Mouse (Mus musculus) common myeloid progenitor, adult 5-6 weeks (primary cell): ENCODE measurements at regions not wholly inside any gene's neighbourhood (a gene's known extent, or its start where the extent isn't known, plus 50 kb on each side); places are given as distances from the start of the nearest gene placed in this dataset.

Experiments used
- ATAC-seq: replicated peaks from 2 replicates; pipeline ENCODE4 v1.8.0; 2016; ENCODE audit warnings: low read depth, mild to moderate bottlenecking, moderate TSS enrichment, inconsistent platforms; ENCODE audit not compliant: poor library complexity, severe bottlenecking

DNA sequence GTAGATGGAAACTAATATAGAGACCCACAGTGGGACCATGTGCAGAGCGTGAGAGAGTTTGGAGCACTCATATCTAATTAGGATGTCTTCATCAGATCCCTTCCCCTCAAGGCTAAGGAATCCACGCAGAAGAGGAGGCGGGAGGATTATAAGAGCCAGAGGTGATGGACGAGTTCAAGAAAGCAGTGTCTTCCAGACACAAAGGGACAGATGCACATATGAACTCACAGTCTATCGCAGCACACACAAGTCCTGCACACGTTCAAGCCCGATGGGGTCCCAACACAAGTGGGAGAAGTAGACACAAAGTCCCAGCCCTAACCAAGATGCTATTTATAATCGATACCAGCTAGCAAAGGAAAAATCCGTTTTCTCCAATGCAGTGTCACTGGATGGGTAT lies 114.6 kb downstream of the Erv3 start:
- ATAC-seq = no peak

DNA sequence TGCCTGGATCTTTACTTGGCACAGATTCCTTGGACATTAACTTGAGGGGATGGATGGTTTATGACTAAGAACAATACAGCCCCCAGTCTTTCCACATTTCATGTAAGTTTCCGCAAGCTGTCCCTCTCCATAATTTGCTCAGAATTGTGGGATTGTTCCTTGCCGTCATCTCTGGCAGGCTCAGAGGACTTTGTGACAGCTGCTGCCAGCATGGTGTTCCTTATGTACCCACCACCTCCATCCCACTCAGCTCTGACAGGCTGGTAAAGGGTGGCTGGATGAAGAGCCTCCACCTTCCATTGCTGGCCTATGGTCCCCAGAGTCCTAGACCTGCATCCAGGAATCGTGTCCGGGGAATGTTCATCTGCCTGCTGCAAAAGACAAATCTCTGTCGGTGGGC lies 119.1 kb downstream of the Erv3 start:
- no peak for ATAC-seq

DNA sequence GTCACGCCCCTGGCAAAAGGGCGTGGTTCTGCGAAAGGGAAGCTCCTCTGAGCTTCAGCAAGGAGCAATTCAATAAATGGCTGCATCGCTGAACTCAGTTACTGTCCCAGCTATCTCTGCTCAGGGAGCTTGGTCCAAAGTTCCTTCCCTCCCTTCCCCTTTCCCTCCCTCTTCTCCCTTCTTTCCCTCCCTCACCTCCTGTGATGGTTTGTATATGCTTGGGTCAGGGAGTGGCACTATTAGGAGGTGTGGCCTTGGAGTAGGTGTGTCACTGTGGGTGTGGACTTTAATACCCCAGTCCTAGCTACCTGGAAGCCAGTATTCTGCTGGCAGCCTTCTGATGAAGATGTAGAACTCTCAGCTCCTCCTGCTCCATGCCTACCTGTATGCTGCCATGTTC lies 120.5 kb downstream of the Erv3 start:
- no peak for ATAC-seq

DNA sequence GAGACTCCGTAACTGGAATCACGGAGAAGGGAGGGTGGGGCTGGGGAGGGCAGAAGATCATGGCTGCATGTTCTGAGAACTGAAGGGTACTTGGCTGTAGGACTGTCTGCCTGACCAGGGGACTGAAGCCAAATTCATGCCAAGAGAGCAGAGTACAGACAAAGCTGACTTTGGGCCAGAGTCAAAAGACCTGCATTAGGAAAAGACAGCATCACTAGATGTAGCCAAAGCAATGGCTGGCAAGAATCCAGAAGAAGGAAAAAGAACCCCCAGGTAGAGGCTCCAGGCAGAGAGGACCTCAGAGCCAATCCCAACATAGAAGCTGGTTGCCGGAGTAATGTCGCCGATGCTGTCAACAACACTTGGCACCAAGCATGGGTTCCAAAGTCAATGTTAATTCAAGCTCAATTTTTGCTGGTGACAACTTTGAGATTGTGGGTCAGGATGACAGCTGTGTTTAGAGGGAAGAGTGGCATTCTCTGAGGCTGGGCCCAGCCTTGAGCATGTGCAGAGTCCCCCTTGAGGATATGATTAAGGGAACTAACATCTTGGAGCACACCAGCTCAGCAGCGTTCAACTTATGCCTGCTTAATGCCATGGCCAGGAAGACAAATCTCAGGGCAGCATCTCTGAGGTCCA lies 124.7 kb downstream of the Erv3 start:
- ATAC-seq = no peak

DNA sequence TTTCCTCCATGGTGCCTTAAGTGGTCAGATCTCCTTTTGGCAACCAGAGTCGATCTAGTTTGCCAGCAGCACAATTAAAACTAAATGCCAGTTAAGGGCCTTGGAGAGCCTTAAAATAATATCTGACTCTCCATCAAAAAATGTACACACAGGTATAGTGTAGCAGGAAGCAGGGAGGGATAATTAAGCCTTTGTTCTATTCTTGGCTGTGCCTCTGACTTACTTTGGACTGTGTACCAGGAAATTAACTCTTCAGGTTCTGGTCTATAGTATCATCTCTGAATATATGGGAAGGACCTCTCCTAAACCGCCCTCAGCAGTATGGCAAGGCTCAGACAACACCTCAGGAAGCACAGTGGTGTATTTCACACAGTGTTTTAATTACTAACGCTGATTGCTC lies 133.0 kb downstream of the Erv3 start:
- ATAC-seq = no peak

DNA sequence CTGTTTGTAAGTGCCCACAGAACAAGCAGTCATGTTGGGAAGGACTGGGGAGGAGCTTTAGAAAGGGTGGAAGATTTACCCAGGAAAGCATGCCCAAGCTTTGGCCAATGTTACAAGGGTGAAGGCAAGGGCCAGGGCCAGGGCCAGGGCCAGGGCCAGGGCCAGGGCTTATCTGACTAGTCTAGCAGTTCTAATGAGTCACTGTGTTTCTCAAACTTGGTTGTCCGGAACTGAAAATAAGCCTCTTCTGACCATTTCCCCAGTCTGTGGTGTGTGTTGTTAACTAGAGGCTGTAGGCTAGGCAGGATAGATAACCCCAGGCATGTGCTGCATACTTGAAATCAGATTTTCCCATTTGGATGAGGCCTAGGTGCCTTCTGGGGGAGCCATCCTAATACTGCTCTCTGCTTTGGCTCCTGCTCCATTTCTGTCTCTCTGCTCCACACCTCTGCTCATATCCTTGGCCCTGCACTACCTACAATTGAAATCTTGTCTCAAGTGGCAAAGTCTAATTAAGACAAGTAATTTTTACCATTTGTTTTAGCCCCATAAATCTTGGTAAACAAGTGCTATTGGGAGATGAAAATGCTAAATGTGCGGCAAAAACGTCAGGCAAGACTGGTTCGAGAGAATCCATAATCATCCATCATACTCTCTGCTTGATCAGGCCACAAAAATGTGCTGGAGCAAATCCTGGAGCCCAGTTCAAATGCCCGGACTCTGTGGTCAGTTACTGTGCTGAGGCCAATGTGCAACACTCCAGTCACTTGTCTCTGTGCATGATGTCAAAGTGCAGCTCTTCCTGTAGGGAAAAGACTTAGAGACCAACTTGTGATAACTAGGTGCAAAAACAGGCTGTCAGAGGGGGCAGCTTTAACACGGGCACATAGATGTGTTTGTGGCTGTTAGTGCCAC lies 137.7 kb downstream of the Erv3 start:
- no peak for ATAC-seq

DNA sequence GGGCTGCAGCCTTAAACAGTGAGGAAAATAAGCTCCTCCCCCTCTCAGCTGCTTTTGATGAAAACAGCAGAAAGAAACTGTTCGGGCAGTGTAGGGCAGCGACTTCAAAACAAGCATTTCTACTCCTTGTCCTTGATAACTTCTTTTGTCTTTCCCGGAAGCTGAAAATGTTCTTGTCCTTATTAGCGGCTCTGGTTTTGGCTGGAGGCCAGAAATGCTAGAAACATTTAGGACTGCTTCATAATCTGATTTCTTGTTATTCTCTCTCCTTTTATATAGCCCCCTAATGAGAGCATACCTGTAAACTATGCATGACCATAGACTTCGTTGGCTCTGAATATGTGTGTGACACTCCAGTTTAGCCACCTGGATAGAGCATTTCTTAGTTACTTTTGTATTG lies 142.0 kb downstream of the Erv3 start:
- ATAC-seq = no peak

DNA sequence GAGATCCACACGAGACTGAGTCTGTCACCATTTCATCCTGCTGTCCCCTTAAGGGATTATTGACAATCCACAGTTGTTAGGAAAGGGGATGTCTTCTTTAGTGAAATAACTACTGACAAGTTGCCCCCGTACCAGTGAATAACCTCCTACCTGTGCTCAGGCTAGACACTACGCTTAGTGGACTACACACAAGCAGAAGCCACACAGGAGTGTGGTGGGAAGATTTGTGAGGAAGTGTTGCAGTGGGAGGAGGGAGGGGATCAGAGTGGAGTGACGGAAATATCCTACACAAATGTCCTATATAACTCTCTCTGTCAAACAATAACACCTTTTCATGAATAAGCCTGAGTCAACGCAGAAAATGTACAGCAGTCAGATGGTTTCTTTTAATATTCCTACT lies 142.7 kb downstream of the Erv3 start:
- no peak for ATAC-seq

DNA sequence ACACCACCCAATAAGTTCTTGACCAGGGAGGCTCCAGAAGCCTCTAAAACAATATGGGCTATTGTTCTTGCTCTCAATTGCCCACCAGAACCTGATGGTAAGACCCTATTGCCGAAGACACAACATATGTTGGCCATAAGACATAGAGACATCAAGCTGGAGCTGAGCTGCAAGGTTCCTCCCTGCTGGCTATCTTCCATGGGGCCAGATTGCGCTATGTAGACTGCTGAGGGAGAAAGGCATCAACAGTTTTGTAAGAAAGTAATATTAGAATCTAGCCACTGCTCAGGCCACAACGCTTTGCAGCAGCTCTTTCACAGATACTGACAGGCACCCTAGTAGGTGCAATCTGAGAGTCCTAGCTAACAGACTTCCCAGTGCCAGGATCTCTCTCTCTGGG lies 144.2 kb downstream of the Erv3 start:
- ATAC-seq = no peak

DNA sequence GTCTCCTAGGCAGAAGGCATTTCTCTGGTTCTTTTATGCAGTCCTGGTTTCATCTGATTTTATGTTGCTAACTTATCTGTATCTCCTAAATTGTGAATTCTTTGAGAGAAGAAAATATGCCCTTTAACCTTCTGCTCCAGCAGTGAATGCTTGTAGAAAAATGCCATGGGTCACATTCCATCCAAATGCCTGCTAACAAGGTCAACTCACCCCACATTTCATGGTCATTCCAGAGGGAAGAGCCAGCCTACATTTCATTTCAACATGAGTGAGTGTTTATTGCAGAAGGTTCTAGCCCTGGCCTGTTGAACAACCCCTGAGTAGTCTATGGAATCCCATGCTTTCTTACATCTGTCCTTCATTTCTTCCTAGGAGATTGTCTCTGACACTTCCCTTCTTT lies 147.7 kb downstream of the Erv3 start:
- no peak for ATAC-seq

DNA sequence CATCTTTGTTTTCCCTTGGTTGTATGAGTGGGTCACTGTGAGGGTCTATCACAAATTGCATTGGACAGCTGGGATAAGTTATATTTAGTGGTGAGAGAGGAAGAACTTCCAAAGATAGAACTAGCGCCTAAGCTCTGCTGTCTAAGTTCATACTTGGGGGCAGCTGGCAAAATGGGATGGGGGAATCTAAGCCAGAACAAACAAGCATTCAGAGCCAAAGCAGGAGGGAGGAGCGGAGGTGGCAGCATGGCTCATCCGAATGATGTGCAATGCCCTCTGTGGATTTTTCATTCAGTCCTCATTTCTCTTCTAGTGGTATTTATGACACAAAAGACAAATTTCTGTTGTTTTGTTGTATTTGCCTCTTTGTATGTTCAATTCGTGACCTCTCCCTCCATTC lies 144.5 kb upstream of the Adra1d start:
- ATAC-seq = no peak

DNA sequence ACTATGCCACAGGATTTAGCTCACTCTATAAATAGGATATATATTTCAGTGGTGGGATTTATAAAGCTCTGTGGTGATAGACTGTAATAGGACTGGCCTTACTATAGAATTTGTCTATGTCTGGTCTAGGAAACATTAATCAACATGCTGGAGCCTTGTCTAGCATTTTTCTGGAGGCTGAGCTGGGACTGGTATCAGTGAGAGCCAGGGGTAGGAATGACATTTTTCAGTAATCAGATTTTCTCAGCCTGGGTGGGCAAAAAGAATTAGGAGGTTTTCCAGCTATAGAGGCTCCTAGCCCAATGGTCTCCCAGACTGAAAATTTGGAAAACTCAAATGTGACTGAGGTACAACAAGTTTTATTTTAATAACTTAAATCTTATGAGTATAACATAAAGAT lies 142.3 kb upstream of the Adra1d start:
- ATAC-seq = no peak

DNA sequence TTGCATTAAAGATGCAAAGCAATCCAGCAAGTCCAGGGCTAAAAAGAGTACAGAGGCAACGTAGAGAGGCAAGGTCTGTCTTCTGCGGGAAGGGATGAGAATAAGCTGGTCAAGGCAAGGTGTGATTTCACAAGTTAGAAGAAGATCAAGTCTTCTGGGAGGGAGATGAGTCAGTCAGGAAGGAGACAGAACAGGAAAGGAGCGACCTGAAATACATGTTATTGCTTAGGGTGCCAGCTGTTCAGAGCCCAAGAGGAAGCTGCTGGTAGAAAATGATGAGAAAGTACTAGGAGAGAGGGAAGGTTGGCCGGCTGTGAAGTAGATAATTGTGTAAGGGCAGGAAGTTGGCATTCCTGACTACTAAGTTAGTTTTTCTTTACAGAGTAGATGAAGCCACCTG lies 140.1 kb upstream of the Adra1d start:
- no peak for ATAC-seq

DNA sequence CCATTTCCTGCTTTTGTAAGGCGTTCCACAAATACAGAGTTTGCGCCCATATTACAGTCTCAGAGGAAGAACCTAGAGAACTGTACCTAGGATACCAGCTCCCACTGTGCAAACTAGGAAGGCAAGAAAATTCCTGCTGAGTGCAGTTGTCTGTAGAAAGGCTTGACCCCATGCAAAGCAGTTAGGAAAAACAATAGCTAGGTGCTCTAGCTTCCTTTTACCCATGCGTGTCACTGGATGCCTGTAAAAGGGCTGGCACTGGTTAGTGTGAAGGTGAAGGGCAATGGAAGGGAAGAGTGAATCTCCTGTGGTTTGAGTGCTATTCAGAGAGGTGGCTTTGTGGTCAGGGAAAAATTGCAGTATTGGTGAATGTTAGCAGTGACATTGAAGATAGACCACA lies 137.7 kb upstream of the Adra1d start:
- no peak for ATAC-seq

DNA sequence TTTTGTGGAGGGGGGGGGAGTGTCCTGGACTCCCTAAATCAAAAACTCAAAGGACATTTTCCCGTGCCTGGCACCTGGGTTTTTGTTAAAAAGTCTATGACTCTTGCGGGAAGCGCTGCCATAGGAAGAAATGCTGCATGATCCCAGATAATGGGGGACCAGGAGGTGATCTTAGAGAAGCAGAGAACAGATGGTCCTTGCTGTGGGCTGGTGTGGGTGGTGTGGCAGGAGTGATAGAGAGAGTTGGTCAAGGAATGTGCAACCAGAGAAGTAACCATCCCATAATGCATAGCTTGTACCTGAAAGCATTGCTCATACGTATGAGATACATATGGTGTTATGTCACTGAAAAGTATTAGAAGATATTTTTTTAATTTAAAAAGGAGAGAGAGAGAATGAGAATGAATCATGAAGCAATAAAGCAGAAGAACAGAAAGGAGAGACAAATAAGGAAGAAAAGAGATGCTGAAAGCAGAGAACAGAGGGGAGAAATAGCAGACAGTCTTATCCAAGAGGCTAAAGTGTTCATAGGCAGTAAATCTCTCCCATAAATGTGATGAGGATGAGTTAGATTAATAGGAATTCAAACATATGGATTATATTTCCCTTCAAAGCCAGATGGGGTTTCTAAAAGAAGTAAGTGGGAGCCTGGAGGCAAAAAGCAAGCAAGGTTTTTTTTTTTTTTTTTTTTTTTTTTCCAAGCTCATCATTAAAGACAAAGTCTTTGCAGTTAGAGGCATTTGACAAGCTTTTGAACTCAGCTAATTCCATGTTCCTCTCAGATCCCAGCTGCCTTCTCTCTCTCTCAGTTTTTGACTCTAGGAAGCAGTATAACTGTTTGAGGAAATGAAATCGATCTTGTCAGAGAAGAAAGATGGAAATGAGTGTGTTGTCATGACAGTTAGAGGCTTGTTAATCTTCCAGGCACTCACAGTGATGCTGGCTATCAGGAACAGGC lies 136.2 kb upstream of the Adra1d start:
- no peak for ATAC-seq

DNA sequence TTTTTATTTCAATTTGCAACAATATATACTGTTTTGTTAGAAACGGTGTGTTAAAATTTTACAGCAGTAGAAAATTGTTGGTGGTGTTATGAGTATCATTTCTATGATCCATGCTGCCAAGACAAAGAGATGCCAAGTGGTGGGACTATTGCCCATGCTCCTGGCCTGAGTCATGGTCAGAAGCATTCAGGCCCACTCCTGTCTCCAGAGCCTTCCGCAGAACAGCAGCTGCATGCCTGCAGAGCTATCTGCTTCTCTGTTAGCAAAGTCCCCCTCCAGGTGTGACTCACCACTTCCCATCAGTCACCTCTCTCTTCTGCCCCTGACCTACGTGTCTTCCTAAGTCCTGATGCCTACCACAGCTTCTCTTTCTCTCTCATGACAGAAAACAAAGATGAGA lies 134.2 kb upstream of the Adra1d start:
- ATAC-seq = no peak

DNA sequence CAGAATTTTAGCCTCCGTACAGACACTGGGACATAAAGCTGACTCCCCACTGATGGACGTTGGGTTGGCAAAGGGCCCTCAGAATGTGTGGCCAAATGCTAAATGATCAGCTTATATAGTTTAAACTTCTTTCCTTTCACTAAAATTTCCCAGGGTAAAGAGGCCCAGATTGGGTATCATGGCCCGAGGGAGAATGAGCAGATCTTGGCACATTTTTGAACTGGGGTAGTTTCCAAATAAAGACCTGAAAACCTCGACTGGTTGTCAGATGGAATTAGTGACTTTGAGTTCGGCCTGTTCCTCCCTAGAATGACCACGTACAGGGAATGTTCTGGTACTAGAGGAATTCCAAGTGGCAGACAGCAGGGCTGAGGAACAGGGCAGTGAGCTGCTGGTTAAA lies 127.9 kb upstream of the Adra1d start:
- no peak for ATAC-seq

DNA sequence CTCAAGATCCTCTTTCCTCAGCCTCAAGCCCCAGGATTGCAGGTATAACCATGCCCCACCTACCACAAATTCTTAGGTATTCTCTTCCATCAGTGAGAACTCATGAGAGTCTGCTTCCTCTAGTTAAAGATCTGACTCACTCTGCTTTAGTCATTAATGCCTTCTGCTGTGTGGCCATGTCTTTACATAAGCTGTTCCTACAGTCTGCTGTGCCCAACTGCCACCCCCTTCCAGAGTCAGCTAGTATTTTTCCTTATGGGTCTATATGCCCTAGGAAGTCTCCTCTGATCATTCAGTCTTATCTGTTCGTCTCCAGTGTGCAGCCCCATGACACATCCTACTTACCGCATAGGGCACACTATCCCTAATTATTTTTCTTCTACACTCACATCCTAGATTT lies 126.2 kb upstream of the Adra1d start:
- no peak for ATAC-seq

DNA sequence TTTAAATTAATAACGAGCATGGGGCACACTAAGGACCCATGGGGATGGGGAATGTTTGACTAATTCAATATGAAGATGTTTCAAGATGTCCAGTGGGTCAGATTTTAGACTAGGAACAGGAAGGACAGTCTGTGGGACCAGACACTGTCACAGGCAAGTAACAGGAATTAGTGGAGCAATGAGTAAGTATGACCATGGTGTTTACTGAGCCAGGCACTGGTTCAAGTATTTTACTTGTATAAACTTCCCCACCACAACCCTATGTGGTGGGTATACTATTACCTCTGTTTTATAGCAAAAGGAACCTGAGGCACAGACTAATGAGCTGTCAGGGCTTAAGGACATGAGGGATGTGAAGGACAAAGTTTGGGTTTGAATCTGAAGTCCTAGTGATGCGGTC lies 125.4 kb upstream of the Adra1d start:
- no peak for ATAC-seq

DNA sequence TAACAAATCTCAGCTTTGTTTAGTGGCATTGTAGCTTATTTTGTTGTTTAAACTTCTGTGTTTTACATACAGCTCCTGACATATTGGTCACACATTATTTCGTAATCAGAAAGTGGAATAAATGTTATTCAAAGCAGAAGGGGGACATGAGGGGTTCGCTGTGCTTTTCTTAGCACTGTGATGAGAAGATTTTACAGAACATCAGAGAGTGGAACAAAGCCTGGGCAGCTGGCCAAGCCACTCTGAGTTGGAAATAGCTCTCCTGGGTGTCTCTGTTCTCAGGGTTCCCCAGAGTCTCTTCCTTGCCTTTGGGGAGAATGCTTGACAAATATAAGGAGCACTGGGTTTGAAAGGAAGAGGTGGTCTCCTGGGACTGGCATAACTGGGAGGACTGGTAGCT lies 124.7 kb upstream of the Adra1d start:
- no peak for ATAC-seq

DNA sequence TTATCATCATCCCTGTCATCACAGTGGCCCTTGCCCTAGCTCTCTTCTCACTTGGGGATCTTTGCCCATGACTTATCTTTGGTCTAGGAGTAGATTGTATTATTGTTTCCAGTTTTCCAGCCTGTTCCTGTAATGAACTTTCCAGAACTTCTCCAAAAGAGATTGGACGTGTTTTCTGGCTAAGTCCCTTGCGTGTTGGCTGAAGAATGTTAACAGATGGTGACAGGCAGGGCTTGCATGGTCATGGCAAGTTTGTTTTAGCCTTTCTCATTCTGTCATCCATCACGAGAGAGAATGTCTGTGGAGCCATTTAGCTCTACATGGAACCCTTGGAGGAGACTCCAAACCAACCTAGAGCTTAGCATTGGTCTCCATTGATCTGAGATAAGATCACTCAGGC lies 123.2 kb upstream of the Adra1d start:
- ATAC-seq = no peak
